Mouse (Mus musculus): ENCODE results near the gene Fgfr2. TPM values are rescaled to one million over a fixed set of nuclear protein-coding genes. Genes with fewer than 3 reads are reported as not detected.

The Fgfr2 gene
- polyA plus RNA-seq, 1 experiment = 59.9 TPM

- Histone ChIP-seq H3K27ac (ENCODE audit: insufficient read depth, low read length) (no peak overlapping the region), H3K4me1 (ENCODE audit: control insufficient read depth, insufficient read depth, low read length) (no peaks in the 10 kb centered on the region), H3K4me3 (ENCODE audit: insufficient read depth, low read length) (no peak overlapping the region)
- TF ChIP-seq POLR2A (IDR thresholded peaks at IDR 0.05; ENCODE audit: low read depth, low read length) (no peak), CTCF (IDR thresholded peaks at IDR 0.05; ENCODE audit: borderline replicate concordance, insufficient read depth, low read length) (no peak)
Observed at GRCm38 (mm10) chr7:132384736-132385455, 738.3 kb downstream of the Fgfr2 start.

GRCm38 (mm10) chr7:132380634-132381336, 742.4 kb downstream of the Fgfr2 start:
- no peak for TF ChIP-seq CTCF (IDR thresholded peaks at IDR 0.05; ENCODE audit: borderline replicate concordance, insufficient read depth, low read length)
- TF ChIP-seq POLR2A (IDR thresholded peaks at IDR 0.05; ENCODE audit: low read depth, low read length) = no peak
- Histone ChIP-seq H3K4me3 (ENCODE audit: insufficient read depth, low read length) (no peak overlapping the region), H3K4me1 (ENCODE audit: control insufficient read depth, insufficient read depth, low read length) (no peaks in the 10 kb centered on the region), H3K27ac (ENCODE audit: insufficient read depth, low read length) (no peak overlapping the region)

GRCm38 (mm10) chr7:132377913-132378312, 745.2 kb downstream of the Fgfr2 start:
- TF ChIP-seq CTCF (IDR thresholded peaks at IDR 0.05; ENCODE audit: borderline replicate concordance, insufficient read depth, low read length) = no peak
- no peak for TF ChIP-seq POLR2A (IDR thresholded peaks at IDR 0.05; ENCODE audit: low read depth, low read length)
- peaks cover 3% of the 10 kb centered on the region; the same call in 1 of the 2 replicates for H3K4me1 ChIP-seq (ENCODE audit: control insufficient read depth, insufficient read depth, low read length)
- no peak overlapping the region for H3K27ac ChIP-seq (ENCODE audit: insufficient read depth, low read length)
- no peak overlapping the region for H3K4me3 ChIP-seq (ENCODE audit: insufficient read depth, low read length)

- Histone ChIP-seq H3K4me1 (ENCODE audit: control insufficient read depth, insufficient read depth, low read length) (peaks cover 11% of the 10 kb centered on the region), H3K4me3 (ENCODE audit: insufficient read depth, low read length) (no peak overlapping the region), H3K27ac (ENCODE audit: insufficient read depth, low read length) (peak overlapping the region; percentile 94)
- peak; percentile 49; the same call in 1 of the 2 replicates for TF ChIP-seq CTCF (IDR thresholded peaks at IDR 0.05; ENCODE audit: borderline replicate concordance, insufficient read depth, low read length)
- TF ChIP-seq POLR2A (IDR thresholded peaks at IDR 0.05; ENCODE audit: low read depth, low read length) = no peak
Observed at GRCm38 (mm10) chr7:132373594-132374378, 749.4 kb downstream of the Fgfr2 start.

- peak overlapping the region; percentile 94 for H3K27ac ChIP-seq (ENCODE audit: insufficient read depth, low read length)
- no peak overlapping the region for H3K4me3 ChIP-seq (ENCODE audit: insufficient read depth, low read length)
- H3K4me1 ChIP-seq (ENCODE audit: control insufficient read depth, insufficient read depth, low read length) = peaks cover 11% of the 10 kb centered on the region
- peak; percentile 56 for TF ChIP-seq POLR2A (IDR thresholded peaks at IDR 0.05; ENCODE audit: low read depth, low read length)
- no peak for TF ChIP-seq CTCF (IDR thresholded peaks at IDR 0.05; ENCODE audit: borderline replicate concordance, insufficient read depth, low read length)
Observed at GRCm38 (mm10) chr7:132372752-132373513, 750.2 kb downstream of the Fgfr2 start.

- H3K4me1 ChIP-seq (ENCODE audit: control insufficient read depth, insufficient read depth, low read length) = peaks cover 11% of the 10 kb centered on the region
- H3K27ac ChIP-seq (ENCODE audit: insufficient read depth, low read length) = 0 out of 2 replicates have a peak overlapping the region, but pooled peaks have one; percentile 94
- H3K4me3 ChIP-seq (ENCODE audit: insufficient read depth, low read length) = no peak overlapping the region
Observed at GRCm38 (mm10) chr7:132371832-132372231, 751.3 kb downstream of the Fgfr2 start.

GRCm38 (mm10) chr7:132369784-132370183, 753.4 kb downstream of the Fgfr2 start:
- H3K4me1 ChIP-seq (ENCODE audit: control insufficient read depth, insufficient read depth, low read length) = peaks cover 11% of the 10 kb centered on the region
- no peak for TF ChIP-seq POLR2A (IDR thresholded peaks at IDR 0.05; ENCODE audit: low read depth, low read length)
- no peak for TF ChIP-seq CTCF (IDR thresholded peaks at IDR 0.05; ENCODE audit: borderline replicate concordance, insufficient read depth, low read length)
- no peak overlapping the region for H3K4me3 ChIP-seq (ENCODE audit: insufficient read depth, low read length)
- no peak overlapping the region for H3K27ac ChIP-seq (ENCODE audit: insufficient read depth, low read length)

More at GRCm38 (mm10) chr7:132371832-132372231, 751.3 kb downstream of the Fgfr2 start:
- TF ChIP-seq CTCF (IDR thresholded peaks at IDR 0.05; ENCODE audit: borderline replicate concordance, insufficient read depth, low read length) = no peak

GRCm38 (mm10) chr7:132368859-132369258, 754.3 kb downstream of the Fgfr2 start:
- Histone ChIP-seq H3K4me1 (ENCODE audit: control insufficient read depth, insufficient read depth, low read length) (peaks cover 11% of the 10 kb centered on the region), H3K4me3 (ENCODE audit: insufficient read depth, low read length) (no peak overlapping the region), H3K27ac (ENCODE audit: insufficient read depth, low read length) (no peak overlapping the region)
- TF ChIP-seq POLR2A (IDR thresholded peaks at IDR 0.05; ENCODE audit: low read depth, low read length) (no peak), CTCF (IDR thresholded peaks at IDR 0.05; ENCODE audit: borderline replicate concordance, insufficient read depth, low read length) (no peak)

GRCm38 (mm10) chr7:132367344-132367743, 755.8 kb downstream of the Fgfr2 start:
- Histone ChIP-seq H3K4me3 (ENCODE audit: insufficient read depth, low read length) (no peak overlapping the region), H3K4me1 (ENCODE audit: control insufficient read depth, insufficient read depth, low read length) (peaks cover 8% of the 10 kb centered on the region), H3K27ac (ENCODE audit: insufficient read depth, low read length) (no peak overlapping the region)
- TF ChIP-seq POLR2A (IDR thresholded peaks at IDR 0.05; ENCODE audit: low read depth, low read length) = no peak
- TF ChIP-seq CTCF (IDR thresholded peaks at IDR 0.05; ENCODE audit: borderline replicate concordance, insufficient read depth, low read length) = no peak
